Mouse (Mus musculus): ENCODE data around the gene Guca1b. TPM values are rescaled to one million over a fixed set of nuclear protein-coding genes. Genes with fewer than 3 reads are reported as not detected.

The Guca1b gene
- polyA plus RNA-seq (2016; fragmentation: Nextera tagmentation; extraction: Ambion mirVana) = 0.59 and 0.93 TPM in 2 replicates

GRCm38 (mm10) chr17:47385145-47385544 lies at the start of gene Guca1b:
Gene Guca1b (plus strand): TSS chr17:47385393.
- peaks cover 22% of the 10 kb centered on the region for H3K36me3 ChIP-seq
- H3K4me2 ChIP-seq (replicated peaks) = no peak within 1 kb of the TSS
- no peaks in the 10 kb centered on the region for H3K4me1 ChIP-seq
- no peak within 1 kb of the TSS for H3K4me3 ChIP-seq
- H3K27me3 ChIP-seq = no peaks in the 10 kb centered on the region
- WGBS = 49% methylated on average over 10 of the region's 10 CpGs
- H3K9ac ChIP-seq = no peak within 1 kb of the TSS
- peaks cover 7% of the 10 kb centered on the region; the same call in 1 of the 2 replicates for H3K9me3 ChIP-seq (replicated peaks)
- no peak within 1 kb of the TSS for H3K27ac ChIP-seq
- no peak for ATAC-seq (ENCODE audit: low FRiP score)

- Histone ChIP-seq H3K9me3 (replicated peaks) (peaks cover 7% of the 10 kb centered on the region), H3K4me2 (replicated peaks) (no peak overlapping the region), H3K27ac (no peak overlapping the region), H3K4me1 (no peaks in the 10 kb centered on the region), H3K27me3 (no peaks in the 10 kb centered on the region), H3K9ac (no peak overlapping the region), H3K4me3 (no peak overlapping the region), H3K36me3 (peaks cover 88% of the 10 kb centered on the region)
- WGBS = 88% methylated on average over 2 of the region's 2 CpGs
- ATAC-seq (ENCODE audit: low FRiP score) = no peak
Observed at GRCm38 (mm10) chr17:47343121-47343520, 42.1 kb upstream of the Guca1b start.

GRCm38 (mm10) chr17:47349721-47350319 lies 35.4 kb upstream of the Guca1b start:
- Histone ChIP-seq H3K27me3 (no peaks in the 10 kb centered on the region), H3K4me3 (no peak overlapping the region), H3K27ac (no peak overlapping the region), H3K4me2 (replicated peaks) (no peak overlapping the region), H3K36me3 (peaks cover 92% of the 10 kb centered on the region), H3K9ac (no peak overlapping the region), H3K9me3 (replicated peaks) (peaks cover 30% of the 10 kb centered on the region), H3K4me1 (no peaks in the 10 kb centered on the region)
- no peak for ATAC-seq (ENCODE audit: low FRiP score)
- 91% methylated on average over 3 of the region's 3 CpGs for WGBS

GRCm38 (mm10) chr17:47359964-47360363 lies 25.2 kb upstream of the Guca1b start:
- no peaks in the 10 kb centered on the region for H3K9me3 ChIP-seq (replicated peaks)
- H3K36me3 ChIP-seq = peaks cover 47% of the 10 kb centered on the region

GRCm38 (mm10) chr17:47361343-47361742 lies 23.9 kb upstream of the Guca1b start:
- 81% methylated on average over 11 of the region's 11 CpGs for WGBS
- Histone ChIP-seq H3K4me1 (no peaks in the 10 kb centered on the region), H3K27me3 (peaks cover 6% of the 10 kb centered on the region), H3K9me3 (replicated peaks) (no peaks in the 10 kb centered on the region), H3K4me2 (replicated peaks) (no peak overlapping the region), H3K4me3 (no peak overlapping the region), H3K36me3 (peaks cover 34% of the 10 kb centered on the region), H3K9ac (no peak overlapping the region), H3K27ac (no peak overlapping the region)
- no peak for ATAC-seq (ENCODE audit: low FRiP score)

More at GRCm38 (mm10) chr17:47359964-47360363, 25.2 kb upstream of the Guca1b start:
- WGBS = 40% methylated on average over 6 of the region's 6 CpGs
- Histone ChIP-seq H3K4me2 (replicated peaks) (no peak overlapping the region), H3K27ac (no peak overlapping the region), H3K27me3 (no peaks in the 10 kb centered on the region), H3K4me1 (no peaks in the 10 kb centered on the region), H3K9ac (no peak overlapping the region), H3K4me3 (no peak overlapping the region)
- ATAC-seq (ENCODE audit: low FRiP score) = no peak

- Histone ChIP-seq H3K9me3 (replicated peaks) (no peaks in the 10 kb centered on the region), H3K9ac (peak within 1 kb of the TSS; percentile 60), H3K27ac (peak within 1 kb of the TSS; percentile 68), H3K4me2 (replicated peaks) (peak within 1 kb of the TSS; percentile 84), H3K4me3 (peak within 1 kb of the TSS; percentile 60), H3K36me3 (peaks cover 13% of the 10 kb centered on the region), H3K27me3 (peaks cover 20% of the 10 kb centered on the region), H3K4me1 (peaks cover 8% of the 10 kb centered on the region)
- 3% methylated on average over 35 of the region's 35 CpGs for WGBS
- ATAC-seq (ENCODE audit: low FRiP score) = peak; percentile 89
Observed at GRCm38 (mm10) chr17:47368401-47369086, 16.6 kb upstream of the Guca1b start, which contains the start of gene Mrps10. Gene Mrps10 (plus strand): TSS chr17:47368887.

- H3K4me2 ChIP-seq (replicated peaks) = peak overlapping the region; percentile 84
- peak; percentile 74 for ATAC-seq (ENCODE audit: low FRiP score)
- H3K9ac ChIP-seq = peak overlapping the region; percentile 60
- peak overlapping the region; percentile 68 for H3K27ac ChIP-seq
- peaks cover 20% of the 10 kb centered on the region for H3K27me3 ChIP-seq
- H3K4me3 ChIP-seq = peak overlapping the region; percentile 60
- H3K4me1 ChIP-seq = peaks cover 8% of the 10 kb centered on the region
- H3K36me3 ChIP-seq = peaks cover 18% of the 10 kb centered on the region
- H3K9me3 ChIP-seq (replicated peaks) = no peaks in the 10 kb centered on the region
- WGBS = under 1% methylated on average over 20 of the region's 20 CpGs
Observed at GRCm38 (mm10) chr17:47369087-47369443, 16.1 kb upstream of the Guca1b start.

- H3K27ac ChIP-seq = no peak overlapping the region
- ATAC-seq (ENCODE audit: low FRiP score) = no peak
- 11% methylated on average over 4 of the region's 4 CpGs for WGBS
- H3K4me1 ChIP-seq = peaks cover 8% of the 10 kb centered on the region
- peaks cover 13% of the 10 kb centered on the region for H3K27me3 ChIP-seq
- no peaks in the 10 kb centered on the region for H3K9me3 ChIP-seq (replicated peaks)
- H3K9ac ChIP-seq = no peak overlapping the region
- peaks cover 40% of the 10 kb centered on the region for H3K36me3 ChIP-seq
- no peak overlapping the region for H3K4me2 ChIP-seq (replicated peaks)
- no peak overlapping the region for H3K4me3 ChIP-seq
Observed at GRCm38 (mm10) chr17:47371451-47371850, 13.7 kb upstream of the Guca1b start.

- peaks cover 8% of the 10 kb centered on the region for H3K4me1 ChIP-seq
Observed at GRCm38 (mm10) chr17:47373991-47374390, 11.2 kb upstream of the Guca1b start.

GRCm38 (mm10) chr17:47376779-47377280 lies 8.4 kb upstream of the Guca1b start:
- Histone ChIP-seq H3K36me3 (peaks cover 90% of the 10 kb centered on the region), H3K9ac (no peak overlapping the region), H3K4me1 (no peaks in the 10 kb centered on the region), H3K4me2 (replicated peaks) (no peak overlapping the region), H3K27me3 (no peaks in the 10 kb centered on the region), H3K27ac (no peak overlapping the region), H3K4me3 (no peak overlapping the region), H3K9me3 (replicated peaks) (no peaks in the 10 kb centered on the region)
- WGBS = 89% methylated on average over 6 of the region's 6 CpGs
- ATAC-seq (ENCODE audit: low FRiP score) = no peak

More at GRCm38 (mm10) chr17:47373991-47374390, 11.2 kb upstream of the Guca1b start:
- 86% methylated on average over 6 of the region's 6 CpGs for WGBS
- no peak overlapping the region for H3K4me3 ChIP-seq
- no peak overlapping the region for H3K27ac ChIP-seq
- H3K27me3 ChIP-seq = no peaks in the 10 kb centered on the region
- H3K4me2 ChIP-seq (replicated peaks) = no peak overlapping the region
- H3K9me3 ChIP-seq (replicated peaks) = no peaks in the 10 kb centered on the region
- no peak overlapping the region for H3K9ac ChIP-seq
- peaks cover 63% of the 10 kb centered on the region for H3K36me3 ChIP-seq
- ATAC-seq (ENCODE audit: low FRiP score) = no peak

GRCm38 (mm10) chr17:47378133-47378532 lies 7.1 kb upstream of the Guca1b start:
- no peaks in the 10 kb centered on the region for H3K27me3 ChIP-seq
- peaks cover 82% of the 10 kb centered on the region for H3K36me3 ChIP-seq
- no peak overlapping the region for H3K4me2 ChIP-seq (replicated peaks)
- 84% methylated on average over 15 of the region's 15 CpGs for WGBS
- ATAC-seq (ENCODE audit: low FRiP score) = no peak
- H3K4me3 ChIP-seq = no peak overlapping the region
- H3K27ac ChIP-seq = no peak overlapping the region
- no peaks in the 10 kb centered on the region for H3K9me3 ChIP-seq (replicated peaks)
- no peak overlapping the region for H3K9ac ChIP-seq
- H3K4me1 ChIP-seq = no peaks in the 10 kb centered on the region

GRCm38 (mm10) chr17:47381917-47382316 lies 3.3 kb upstream of the Guca1b start:
- Histone ChIP-seq H3K9me3 (replicated peaks) (peaks cover 7% of the 10 kb centered on the region; the same call in 1 of the 2 replicates), H3K36me3 (peaks cover 50% of the 10 kb centered on the region), H3K4me3 (no peak overlapping the region), H3K4me1 (no peaks in the 10 kb centered on the region), H3K4me2 (replicated peaks) (no peak overlapping the region), H3K9ac (no peak overlapping the region), H3K27me3 (no peaks in the 10 kb centered on the region), H3K27ac (no peak overlapping the region)
- no peak for ATAC-seq (ENCODE audit: low FRiP score)
- WGBS = 73% methylated on average over 11 of the region's 11 CpGs

All from hindbrain, embryonic 12.5 days (tissue).